Comparison of ENCODE assay signal across 8 mouse cellular contexts in genomic region chr4:141362937-141363548, GRCm38 (mm10). TPM values are rescaled to one million over a fixed set of nuclear protein-coding genes. Genes with fewer than 3 reads are reported as not detected.
DNase-seq lines count a peak whose midpoint lies in the region; ATAC-seq and TF ChIP-seq lines count a peak whose summit lies in the region.

No protein-coding gene starts in this region.

- WGBS in thymus, adult 2 months, result 29% methylated on average over 11 of the region's 11 CpGs
- 25% methylated on average over 11 of the region's 11 CpGs for WGBS in midbrain, postnatal 0 days

- H3K9me3 ChIP-seq in midbrain, postnatal 0 days (ENCODE audit: low read length), result no peaks in the 10 kb centered on the region

- peak; percentile 24; the same call in 1 of the 2 replicates for ATAC-seq in midbrain, postnatal 0 days (ENCODE audit: low FRiP score)

- no peak overlapping the region for H3K4me3 ChIP-seq in thymus, adult 2 months (ENCODE audit: control insufficient read depth, insufficient read depth, low read length)
- no peak overlapping the region for H3K4me3 ChIP-seq in midbrain, postnatal 0 days (ENCODE audit: low read depth, low read length)

- H3K36me3 ChIP-seq in thymus, adult 2 months (ENCODE audit: control insufficient read depth, insufficient read depth, low read length), result no peaks in the 10 kb centered on the region
- H3K36me3 ChIP-seq in midbrain, postnatal 0 days (ENCODE audit: insufficient read depth, low read length), result no peaks in the 10 kb centered on the region

- no peaks in the 10 kb centered on the region for H3K27me3 ChIP-seq in thymus, adult 2 months (ENCODE audit: control insufficient read depth, insufficient read depth, low read length)
- peaks cover 9% of the 10 kb centered on the region; the same call in 1 of the 2 replicates for H3K27me3 ChIP-seq in midbrain, postnatal 0 days (ENCODE audit: insufficient read depth, low read length)

- H3K9ac ChIP-seq in midbrain, postnatal 0 days (replicated peaks; ENCODE audit: low read length, poor library complexity, severe bottlenecking), result no peak overlapping the region

- 0 out of 2 replicates have a peak, but pooled peaks cover under 1% of the 10 kb centered on the region for H3K4me1 ChIP-seq in thymus, adult 2 months (replicated peaks; ENCODE audit: control insufficient read depth, insufficient read depth, low read length)
- no peaks in the 10 kb centered on the region for H3K4me1 ChIP-seq in midbrain, postnatal 0 days (ENCODE audit: insufficient read depth, low read length)

- TF ChIP-seq POLR2A in thymus, adult 2 months (IDR thresholded peaks at IDR 0.05; ENCODE audit: control insufficient read depth, extremely low read depth, insufficient read depth, low read length, poor library complexity), result no peak

- no peak overlapping the region for H3K27ac ChIP-seq in thymus, adult 2 months (ENCODE audit: control insufficient read depth, insufficient read depth, low read length)
- no peak overlapping the region for H3K27ac ChIP-seq in midbrain, postnatal 0 days (ENCODE audit: low read depth, low read length)

- peak; percentile 72 for DNase-seq in thymus, adult 2 months
- no peak for DNase-seq in thymus, adult 18-20 months
- DNase-seq in cerebellum, postnatal 36 days, result peak; percentile 78 to 85
- peak; percentile 86 for DNase-seq in gastrocnemius, postnatal 10 days
- DNase-seq in kidney, adult 8-10 months, result peak; percentile 73 to 90
- DNase-seq in liver, result peak; percentile 78
- peak; percentile 87 for DNase-seq in midbrain, postnatal 0 days (ENCODE audit: low spot score)
- DNase-seq in spleen, postnatal 4 days (ENCODE audit: low spot score in 2 of 2), result peak; percentile 69 to 90

- no peak overlapping the region for H3K4me2 ChIP-seq in midbrain, postnatal 0 days (ENCODE audit: low read depth, low read length, poor library complexity, severe bottlenecking)

- TF ChIP-seq CTCF in thymus, adult 2 months (IDR thresholded peaks at IDR 0.05; ENCODE audit: borderline replicate concordance, control insufficient read depth, extremely low read depth, insufficient read depth, low read length, poor library complexity), result peak; percentile 67; the same call in 1 of the 2 replicates
- TF ChIP-seq CTCF in midbrain, postnatal 0 days (IDR thresholded peaks at IDR 0.05), result peak; percentile 94

RNA-seq across cellular contexts. Expression of gene Fam131c, which starts 5.0 kb away (rescaled TPM):
- 0.17 and 0.40 TPM in 2 replicates for polyA plus RNA-seq in thymus, adult 2 months (2012; rRNA removed)
- total RNA-seq in gastrocnemius, postnatal 10 days (2021), result under 1 TPM in 1 of 2 experiments, not detected in 1; 0.16 TPM
- 105 and 119 TPM in 2 replicates for total RNA-seq in midbrain, postnatal 0 days (2014; rRNA removed)
- 56.7 and 60.2 TPM in 2 replicates for polyA plus RNA-seq in midbrain, postnatal 0 days (2015; fragmentation: Nextera tagmentation; extraction: Ambion mirVana)

RNA-seq across cellular contexts. Expression of gene Clcnka, which starts 35.5 kb away (rescaled TPM):
- polyA plus RNA-seq in thymus, adult 2 months (2012; rRNA removed), result 0.35 and 0.46 TPM in 2 replicates
- 1 to 10 TPM; 1.2 to 1.3 TPM for total RNA-seq in gastrocnemius, postnatal 10 days (2021)
- not detected in 2 replicates for total RNA-seq in midbrain, postnatal 0 days (2014; rRNA removed)
- 0.07 and 0.12 TPM in 2 replicates for polyA plus RNA-seq in midbrain, postnatal 0 days (2015; fragmentation: Nextera tagmentation; extraction: Ambion mirVana)

RNA-seq across cellular contexts. Expression of gene Clcnkb, which starts 52.8 kb away (rescaled TPM):
- 0.24 and 0.27 TPM in 2 replicates for polyA plus RNA-seq in thymus, adult 2 months (2012; rRNA removed)
- total RNA-seq in gastrocnemius, postnatal 10 days (2021), result under 1 TPM; 0.09 to 0.45 TPM
- total RNA-seq in midbrain, postnatal 0 days (2014; rRNA removed), result not detected in 2 replicates
- 0.27 and 0.43 TPM in 2 replicates for polyA plus RNA-seq in midbrain, postnatal 0 days (2015; fragmentation: Nextera tagmentation; extraction: Ambion mirVana)

RNA-seq across cellular contexts. Expression of gene Hspb7, which starts 57.5 kb away (rescaled TPM):
- polyA plus RNA-seq in thymus, adult 2 months (2012; rRNA removed), result 3.3 and 36.2 TPM in 2 replicates
- 100 to 1,000 TPM; 200 to 208 TPM for total RNA-seq in gastrocnemius, postnatal 10 days (2021)
- 0.05 TPM in 1 of 2 replicates, not detected in the other for total RNA-seq in midbrain, postnatal 0 days (2014; rRNA removed)
- polyA plus RNA-seq in midbrain, postnatal 0 days (2015; fragmentation: Nextera tagmentation; extraction: Ambion mirVana), result 0.10 and 0.12 TPM in 2 replicates

Comparison
In these comparisons a context has a peak if more than half of its experiments do, and no peak if none do; other contexts are left out.
1. DNase-seq: peak in thymus, adult 2 months (single experiment), cerebellum, postnatal 36 days (2 of 2), gastrocnemius, postnatal 10 days (single experiment), kidney, adult 8-10 months (2 of 2), liver (single experiment), midbrain, postnatal 0 days (single experiment) and spleen, postnatal 4 days (2 of 2); none in thymus, adult 18-20 months (0 of 2).
2. RNA of gene Fam131c, which starts 5.0 kb away (total RNA-seq): 105 to 119 TPM in midbrain, postnatal 0 days; 0.16 TPM in gastrocnemius, postnatal 10 days; every median in the first group is over 10 times any median in the second.